Mouse (Mus musculus) lung, adult 2 months (tissue): Measurements from ENCODE around the gene Sdsl. TPM values are rescaled to one million over a fixed set of nuclear protein-coding genes. Genes with fewer than 3 reads are reported as not detected.

Source experiments
- DNase-seq: peaks from one replicate; pipeline ENCODE4 v3.0.0; 2022
- H3K4me1 ChIP-seq: fragments of 200-500 bp; 2 replicates; pipeline ENCODE4 v1.6.1; 2011; ENCODE audit warnings: low read length; ENCODE audit not compliant: control insufficient read depth, insufficient read depth
- H3K4me3 ChIP-seq: fragments of 200-500 bp; replicated peaks from 2 replicates; pipeline ENCODE3; 2011; ENCODE audit warnings: low read depth, mild to moderate bottlenecking, control low read depth, low read length; ENCODE audit errors: extremely low read depth
- CTCF ChIP-seq: fragments of 200-500 bp; IDR thresholded peaks from 2 replicates; pipeline ENCODE4 v1.5.1; 2011; ENCODE audit warnings: mild to moderate bottlenecking, low read length, control low read depth; ENCODE audit not compliant: insufficient read depth
- POLR2A ChIP-seq: fragments of 200-500 bp; IDR thresholded peaks from 2 replicates; pipeline ENCODE4 v1.6.1; 2011; ENCODE audit warnings: low read depth, mild to moderate bottlenecking, control low read depth, low read length, borderline replicate concordance; ENCODE audit errors: extremely low read depth
- WGBS: fragments of 180-500 bp; shearing (Covaris S2); methylation state at CpG from one replicate; pipeline ENCODE4 v1.1.7; 2018; 5-methylcytosine and 5-hydroxymethylcytosine counted together
- polyA plus RNA-seq: library from polyadenylated mRNA; depleted of rRNA; stranded (reverse); fragments of >200 nt; gene quantifications from 2 replicates; pipeline ENCODE4 v1.2.3, GENCODE M21; 2012

Sdsl gene
- polyA plus RNA-seq, 1 experiment, result 2.1 TPM

DNA sequence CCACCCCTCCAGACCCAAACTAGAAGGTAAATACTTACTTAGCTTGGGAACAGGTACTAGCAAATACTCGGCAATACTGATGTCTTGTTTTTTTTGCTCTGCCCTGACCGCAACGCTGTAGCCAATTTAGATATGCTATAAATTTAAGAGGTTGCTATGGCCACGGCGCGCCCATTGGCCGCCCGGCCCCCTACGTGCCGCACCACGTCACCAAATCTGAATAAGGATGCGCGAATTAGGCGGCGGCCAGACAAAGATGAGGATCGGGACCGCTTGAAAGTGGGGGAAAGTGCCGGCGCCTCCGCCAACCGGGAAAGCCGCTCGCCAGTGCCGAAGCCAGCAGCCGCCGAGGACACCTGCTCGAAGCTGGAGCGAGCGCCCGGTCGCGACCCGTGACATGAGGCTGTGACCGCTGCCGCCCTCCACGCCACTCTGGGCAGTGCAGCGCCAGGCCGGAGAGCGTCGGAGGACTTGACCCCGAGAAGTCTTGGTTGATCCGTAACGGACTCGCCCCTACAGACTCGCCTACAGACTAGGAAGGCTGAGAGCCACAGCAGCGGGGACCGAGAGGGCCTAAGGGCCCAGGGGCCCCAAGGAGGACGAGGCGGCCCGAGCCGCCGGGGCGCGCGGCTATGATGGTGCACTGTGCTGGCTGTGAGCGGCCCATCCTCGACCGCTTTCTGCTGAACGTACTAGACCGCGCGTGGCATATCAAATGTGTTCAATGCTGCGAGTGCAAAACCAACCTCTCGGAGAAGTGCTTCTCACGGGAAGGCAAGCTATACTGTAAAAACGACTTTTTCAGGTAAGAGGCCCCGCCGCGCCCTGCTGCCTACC lies 40.7 kb downstream of the Sdsl start, which contains the start of gene Lhx5:
TSS of gene Lhx5 (plus strand) at position 51 of the 837 bp plus-strand sequence.
- Histone ChIP-seq H3K4me3 (no peak within 1 kb of the TSS), H3K4me1 (no peaks in the 10 kb centered on the region)
- DNase-seq, result no peak
- 2% methylated on average over 69 of the region's 69 CpGs for WGBS
- TF ChIP-seq CTCF (no peak), POLR2A (no peak)

DNA sequence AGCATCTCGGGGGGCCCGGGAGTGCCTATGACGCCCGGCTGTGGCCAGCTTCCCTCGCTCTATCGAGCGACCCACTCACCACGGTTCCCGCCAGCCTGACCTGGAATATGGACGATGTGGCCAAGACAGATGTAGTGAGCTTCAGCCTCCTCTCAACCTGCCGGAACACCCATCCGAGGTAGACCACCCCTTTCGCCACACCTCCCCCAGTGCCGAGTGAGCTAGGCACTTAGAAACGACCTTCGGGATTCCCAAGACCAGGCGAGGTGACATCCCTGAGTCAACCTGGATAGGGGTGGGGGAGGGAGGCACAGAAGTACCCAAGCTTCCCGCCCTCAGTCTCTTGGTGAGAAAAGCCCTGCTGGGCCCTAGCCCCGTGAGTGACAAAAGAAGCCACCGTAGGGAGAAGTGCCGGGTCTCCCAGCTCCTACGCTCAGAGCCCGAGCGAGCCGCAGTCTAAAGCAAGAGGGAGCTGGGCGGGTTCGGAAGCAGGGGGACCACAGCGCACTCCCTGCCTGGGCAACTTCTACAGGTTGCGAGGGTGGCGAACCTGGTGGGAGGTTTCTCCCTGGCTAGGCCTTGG lies 41.5 kb downstream of the Sdsl start:
- TF ChIP-seq POLR2A, result no peak
- DNase-seq, result no peak
- no peaks in the 10 kb centered on the region for H3K4me1 ChIP-seq
- 3% methylated on average over 30 of the region's 30 CpGs for WGBS
- H3K4me3 ChIP-seq, result no peak overlapping the region

DNA sequence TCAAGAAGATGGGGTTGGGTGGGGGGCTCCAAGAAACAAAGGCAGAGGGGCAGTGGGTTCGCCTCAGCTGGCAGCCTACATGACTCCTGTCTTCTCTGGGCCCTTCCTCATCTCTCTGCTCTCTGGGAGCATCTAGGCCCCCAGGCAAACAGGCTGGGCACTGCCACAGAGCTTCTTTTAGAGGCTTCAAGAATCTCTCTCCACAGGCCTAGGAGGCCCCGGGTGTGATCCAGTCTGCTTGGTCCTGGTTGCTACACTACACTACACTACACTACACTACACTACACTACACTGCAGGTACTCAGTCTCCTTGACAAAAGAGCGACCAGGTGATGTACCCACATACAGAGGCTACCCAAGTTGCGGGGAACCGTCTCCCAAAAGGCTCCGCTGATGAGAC lies 42.9 kb downstream of the Sdsl start:
- no peak for TF ChIP-seq CTCF
- TF ChIP-seq POLR2A, result no peak
- Histone ChIP-seq H3K4me1 (no peaks in the 10 kb centered on the region), H3K4me3 (no peak overlapping the region)
- no peak for DNase-seq
- 7% methylated on average over 6 of the region's 6 CpGs for WGBS

DNA sequence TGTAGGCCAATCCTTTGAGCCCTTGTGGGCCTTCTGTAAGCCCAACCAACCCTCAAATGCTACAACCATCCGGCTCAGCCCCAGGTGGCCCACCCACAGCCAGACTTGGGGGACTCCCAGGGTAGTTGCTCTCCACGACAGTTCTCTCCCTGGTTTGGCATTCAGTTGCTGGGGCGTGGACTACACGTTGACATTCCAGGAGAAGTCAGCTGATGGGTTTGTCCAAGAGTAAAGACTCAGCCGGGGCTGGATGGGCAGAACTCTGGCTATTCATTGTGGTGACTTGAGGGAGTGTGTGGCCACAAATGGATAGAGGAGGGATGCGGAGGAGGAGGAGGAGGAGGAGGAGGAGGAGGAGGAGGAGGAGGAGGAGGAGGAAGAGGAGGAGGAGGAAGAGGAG lies 43.6 kb downstream of the Sdsl start:
- Histone ChIP-seq H3K4me3 (no peak overlapping the region), H3K4me1 (no peaks in the 10 kb centered on the region)
- 2% methylated on average over 5 of the region's 6 CpGs for WGBS
- TF ChIP-seq CTCF (no peak), POLR2A (no peak)
- no peak for DNase-seq

DNA sequence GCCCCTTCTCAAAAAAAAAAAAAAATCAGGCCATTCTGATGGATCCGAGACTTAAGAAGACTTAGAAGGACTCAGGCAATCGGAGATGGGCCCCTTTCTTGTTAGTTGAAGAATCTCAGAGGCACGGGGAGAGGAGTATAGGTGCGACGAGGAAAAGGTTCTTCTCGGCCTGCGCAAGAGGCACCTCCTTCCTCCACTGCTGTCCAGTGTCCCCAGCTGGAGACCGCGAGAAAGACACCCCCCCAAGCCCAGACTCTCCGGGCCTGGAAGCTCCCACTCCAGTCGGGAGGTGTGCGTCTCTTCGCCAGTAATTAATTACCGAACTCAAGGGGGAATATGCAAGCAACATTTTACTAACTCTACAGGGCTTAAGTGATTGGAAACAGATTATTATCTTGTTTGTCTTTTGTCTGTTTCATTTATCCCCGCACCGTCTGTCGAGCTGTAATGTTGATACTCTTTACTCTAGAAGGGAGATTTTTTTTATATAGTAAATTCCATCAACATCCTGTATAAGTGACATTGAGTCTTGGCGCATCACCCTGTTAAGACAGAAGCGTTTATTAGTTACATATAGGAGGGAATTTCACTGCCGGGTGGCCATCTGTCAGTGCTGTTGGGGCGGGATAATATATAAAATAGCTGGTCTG lies 44.3 kb downstream of the Sdsl start:
- DNase-seq, result no peak
- no peaks in the 10 kb centered on the region for H3K4me1 ChIP-seq
- 2% methylated on average over 21 of the region's 21 CpGs for WGBS
- no peak for TF ChIP-seq CTCF
- TF ChIP-seq POLR2A, result no peak
- H3K4me3 ChIP-seq, result no peak overlapping the region

DNA sequence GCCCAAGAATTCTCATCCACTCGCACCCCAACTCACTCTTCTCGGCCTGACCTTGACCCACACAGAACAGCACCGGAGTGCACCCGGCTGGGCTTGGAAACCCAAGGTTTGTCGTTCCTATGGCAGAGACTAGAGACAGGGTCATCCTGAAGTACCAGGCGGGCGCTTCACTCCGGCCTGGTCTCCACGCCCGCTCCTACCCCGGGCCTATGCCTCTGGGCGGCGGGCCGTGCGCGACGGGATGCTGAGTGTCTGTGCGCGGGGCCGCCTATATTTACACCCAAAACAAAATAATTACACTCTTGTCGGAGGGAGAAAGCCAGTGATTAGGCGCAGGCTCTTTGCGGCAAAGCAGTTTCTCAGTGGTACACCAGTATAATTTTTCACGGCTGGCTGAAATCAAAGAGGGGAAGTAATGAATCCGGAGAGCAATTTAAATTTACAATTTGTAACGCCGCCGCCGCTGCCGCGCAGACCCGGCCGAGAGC lies 45.1 kb downstream of the Sdsl start:
- TF ChIP-seq POLR2A (no peak), CTCF (no peak)
- DNase-seq, result no peak
- 1% methylated on average over 33 of the region's 33 CpGs for WGBS
- Histone ChIP-seq H3K4me1 (no peaks in the 10 kb centered on the region), H3K4me3 (no peak overlapping the region)

DNA sequence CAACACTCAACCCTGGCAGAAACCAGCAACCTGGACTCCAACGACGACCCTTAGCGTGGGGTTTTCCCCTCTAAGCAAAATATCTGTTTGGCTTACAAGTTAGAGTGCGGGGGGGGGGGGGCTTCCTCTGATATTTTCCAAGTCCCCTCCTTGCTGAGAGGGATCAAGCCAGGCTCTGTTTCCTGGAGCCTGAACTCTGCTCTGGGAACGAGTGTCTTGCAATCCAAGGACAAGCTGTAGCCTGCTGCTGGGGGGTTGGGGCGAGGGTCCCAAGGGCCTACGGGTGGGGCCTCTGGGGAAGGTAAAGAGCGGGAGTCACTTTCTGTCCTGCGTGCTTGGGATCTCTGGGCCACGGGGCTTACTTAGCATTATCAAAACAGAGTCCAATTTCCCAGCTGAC lies 46.0 kb downstream of the Sdsl start:
- DNase-seq, result no peak
- TF ChIP-seq CTCF, result no peak
- TF ChIP-seq POLR2A, result no peak
- 3% methylated on average over 10 of the region's 10 CpGs for WGBS
- no peaks in the 10 kb centered on the region for H3K4me1 ChIP-seq
- no peak overlapping the region for H3K4me3 ChIP-seq

DNA sequence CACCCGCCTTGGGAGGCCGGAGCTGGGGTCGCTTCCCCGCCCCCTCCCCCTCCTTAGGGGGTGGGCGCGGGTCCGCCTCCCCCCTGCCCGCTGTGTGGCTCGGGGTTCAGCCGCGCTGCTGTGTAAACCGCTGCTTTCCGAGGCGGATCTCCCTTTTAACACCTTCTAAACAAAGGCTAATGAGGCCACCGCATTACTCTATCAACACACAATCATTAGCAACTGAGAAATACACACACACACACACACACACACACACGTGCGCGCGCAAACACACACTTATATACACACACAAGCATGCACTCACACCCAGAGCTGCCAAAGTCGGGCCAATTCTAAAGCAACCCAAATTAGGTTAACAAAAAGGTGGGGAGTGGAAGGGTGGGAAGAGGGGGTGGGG lies 46.9 kb downstream of the Sdsl start:
- DNase-seq, result no peak
- WGBS, result under 1% methylated on average over 19 of the region's 20 CpGs
- TF ChIP-seq POLR2A, result no peak
- no peak for TF ChIP-seq CTCF
- H3K4me3 ChIP-seq, result no peak overlapping the region
- no peaks in the 10 kb centered on the region for H3K4me1 ChIP-seq

DNA sequence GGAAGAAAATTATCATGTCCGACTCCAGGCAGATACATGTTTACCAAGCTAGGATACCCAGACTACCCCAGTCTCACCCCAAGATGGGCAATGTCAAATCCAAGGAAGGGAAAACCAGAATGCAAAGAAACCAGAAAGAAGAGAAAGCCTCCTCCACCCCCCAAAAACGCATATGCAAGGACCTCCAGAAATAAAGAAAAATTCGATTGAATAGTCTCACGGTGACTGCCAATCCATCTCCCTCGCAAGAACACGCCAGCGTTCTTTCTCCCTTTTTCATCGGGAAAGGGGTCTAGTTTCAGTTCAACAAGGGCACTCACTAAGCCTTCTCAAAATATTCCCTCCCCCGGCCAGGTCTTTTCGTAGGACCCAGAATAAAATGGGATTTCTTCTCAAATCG lies 48.0 kb downstream of the Sdsl start:
- TF ChIP-seq CTCF, result no peak
- Histone ChIP-seq H3K4me1 (no peaks in the 10 kb centered on the region), H3K4me3 (no peak overlapping the region)
- no peak for DNase-seq
- 4% methylated on average over 11 of the region's 11 CpGs for WGBS
